Mouse (Mus musculus) stomach, embryonic 15.5 days (tissue): ENCODE results near the gene Dph6. TPM values are rescaled to one million over a fixed set of nuclear protein-coding genes. Genes with fewer than 3 reads are reported as not detected.
"Not testable (repeated sequence)": the region's sequence is repeated elsewhere in the genome, so short reads cannot be mapped to it uniquely, and the experiment has no call there.

ENCODE experiments used
- ATAC-seq: fragments of 200-750 bp; cut with Nextera tagmentation; 2 replicates; pipeline ENCODE4 v1.8.0; 2017; ENCODE audit warnings: low read depth, moderate number of reproducible peaks, moderate TSS enrichment; ENCODE audit not compliant: insufficient read depth, low FRiP score
- H3K27ac ChIP-seq: fragments of 300-500 bp; sonication (generic); 2 replicates; pipeline ENCODE4 v1.5.1; 2015; ENCODE audit warnings: mild to moderate bottlenecking, inconsistent platforms
- H3K27me3 ChIP-seq: fragments of 300-500 bp; sonication (generic); replicated peaks from 2 replicates; pipeline ENCODE4 v1.6.1; 2015; ENCODE audit warnings: inconsistent platforms
- H3K36me3 ChIP-seq: fragments of 300-500 bp; sonication (generic); 2 replicates; pipeline ENCODE4 v1.6.1; 2015; ENCODE audit warnings: inconsistent platforms
- H3K4me1 ChIP-seq: fragments of 300-500 bp; sonication (generic); 2 replicates; pipeline ENCODE4 v1.6.1; 2015; ENCODE audit warnings: inconsistent platforms
- H3K4me2 ChIP-seq: fragments of 300-500 bp; sonication (generic); 2 replicates; pipeline ENCODE4 v1.6.1; 2015; ENCODE audit warnings: mild to moderate bottlenecking, inconsistent platforms
- H3K4me3 ChIP-seq: fragments of 300-500 bp; sonication (generic); replicated peaks from 2 replicates; pipeline ENCODE4 v1.5.1; 2015; ENCODE audit warnings: inconsistent platforms
- H3K9ac ChIP-seq: fragments of 300-500 bp; sonication (generic); 2 replicates; pipeline ENCODE4 v1.6.1; 2015; ENCODE audit warnings: inconsistent platforms
- H3K9me3 ChIP-seq: fragments of 300-500 bp; sonication (generic); 2 replicates; pipeline ENCODE4 v1.6.1; 2016; ENCODE audit warnings: inconsistent platforms
- WGBS: fragments of 180-500 bp; shearing (Covaris S2); methylation state at CpG from one replicate; pipeline ENCODE4 v1.1.7; 2015; 5-methylcytosine and 5-hydroxymethylcytosine counted together
- polyA plus RNA-seq: library from polyadenylated mRNA; unstranded; fragments of >200 nt; fragmentation: Nextera tagmentation; extraction: Ambion mirVana; gene quantifications from 2 replicates; pipeline ENCODE4 v1.2.1, GENCODE M21; 2015

The Dph6 gene
- polyA plus RNA-seq, 1 experiment from 2014 or later, result 24.2 TPM

DNA sequence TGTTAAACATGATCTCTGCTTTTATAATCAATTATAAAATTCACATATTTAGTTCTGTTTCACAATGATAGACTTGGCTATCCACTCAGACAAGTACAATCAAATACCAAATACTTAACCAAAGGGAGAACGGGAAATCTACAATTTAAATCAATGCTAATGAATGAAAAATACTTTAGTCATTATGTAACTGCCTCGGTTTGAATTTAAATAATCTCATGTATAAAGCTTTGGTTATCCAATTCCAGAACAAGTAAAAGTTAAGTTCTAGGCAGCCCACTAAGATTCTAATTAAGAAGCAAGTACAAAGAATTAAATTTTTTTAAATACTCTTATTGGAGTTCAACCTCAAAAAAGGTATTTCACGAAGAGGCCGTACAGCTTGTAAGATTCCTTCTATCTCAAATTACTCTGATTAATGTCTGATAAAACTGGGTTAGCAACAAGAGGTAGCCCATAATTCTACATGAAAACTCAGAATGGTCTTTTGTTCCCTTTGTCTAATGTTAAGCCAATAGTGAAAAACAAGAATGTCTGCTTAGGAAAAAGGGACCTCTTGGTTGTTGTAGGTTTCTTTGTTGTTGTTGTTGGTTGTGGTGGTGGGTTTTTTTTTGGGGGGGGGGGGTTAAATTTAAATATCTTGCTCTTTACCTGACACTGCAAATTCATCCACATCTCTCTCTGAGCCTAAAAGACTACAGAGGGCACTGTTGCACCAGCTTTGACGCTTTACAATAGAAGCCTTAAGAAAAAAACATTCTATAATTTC lies 32.8 kb downstream of the Dph6 start:
- 39% methylated on average over 5 of the region's 5 CpGs for WGBS
- no peak overlapping the region for H3K4me2 ChIP-seq

DNA sequence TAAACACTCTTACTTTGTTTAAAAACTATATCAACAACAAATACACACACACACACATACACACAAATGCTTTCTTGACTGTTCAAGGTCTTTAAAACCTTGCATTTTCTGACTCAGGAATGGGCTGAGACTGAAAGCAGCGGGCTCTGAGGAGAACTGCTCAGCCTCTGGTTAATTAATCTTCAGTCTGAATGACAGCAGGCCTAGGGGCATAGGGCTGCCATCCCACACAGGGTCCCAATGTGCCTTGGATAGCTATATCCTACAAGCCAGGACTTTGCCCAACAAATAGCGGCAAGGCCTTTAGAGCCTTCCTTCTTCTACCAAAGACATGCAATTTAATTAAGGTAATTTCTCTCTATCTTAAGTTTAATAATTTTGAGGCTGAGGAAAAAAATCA lies 43.2 kb downstream of the Dph6 start:
- ATAC-seq, result no peak
- Histone ChIP-seq H3K27me3 (no peaks in the 10 kb centered on the region), H3K36me3 (no peaks in the 10 kb centered on the region), H3K9me3 (no peaks in the 10 kb centered on the region), H3K9ac (no peak overlapping the region), H3K4me3 (no peak overlapping the region), H3K4me2 (no peak overlapping the region), H3K27ac (no peak overlapping the region), H3K4me1 (no peaks in the 10 kb centered on the region; the same call in 1 of the 2 replicates)
- WGBS, result 71% methylated on average over 2 of the region's 2 CpGs

More for the DNA sequence above, 32.8 kb downstream of the Dph6 start:
- no peak overlapping the region for H3K27ac ChIP-seq
- no peak overlapping the region for H3K9ac ChIP-seq
- H3K27me3 ChIP-seq, result no peaks in the 10 kb centered on the region
- H3K4me1 ChIP-seq, result peaks cover 2% of the 10 kb centered on the region; the same call in 1 of the 2 replicates
- H3K9me3 ChIP-seq, result no peaks in the 10 kb centered on the region
- H3K36me3 ChIP-seq, result no peaks in the 10 kb centered on the region
- no peak overlapping the region for H3K4me3 ChIP-seq
- no peak for ATAC-seq

- Histone ChIP-seq H3K9me3 (no peaks in the 10 kb centered on the region), H3K4me1 (no peaks in the 10 kb centered on the region; the same call in 1 of the 2 replicates), H3K9ac (no peak overlapping the region), H3K27me3 (no peaks in the 10 kb centered on the region), H3K4me3 (no peak overlapping the region), H3K27ac (no peak overlapping the region), H3K4me2 (no peak overlapping the region), H3K36me3 (no peaks in the 10 kb centered on the region)
- no peak for ATAC-seq
- WGBS, result 17% methylated on average over 2 of the region's 2 CpGs
Measured at GRCm38 (mm10) chr2:114610110-114610509, 44.7 kb downstream of the Dph6 start.

DNA sequence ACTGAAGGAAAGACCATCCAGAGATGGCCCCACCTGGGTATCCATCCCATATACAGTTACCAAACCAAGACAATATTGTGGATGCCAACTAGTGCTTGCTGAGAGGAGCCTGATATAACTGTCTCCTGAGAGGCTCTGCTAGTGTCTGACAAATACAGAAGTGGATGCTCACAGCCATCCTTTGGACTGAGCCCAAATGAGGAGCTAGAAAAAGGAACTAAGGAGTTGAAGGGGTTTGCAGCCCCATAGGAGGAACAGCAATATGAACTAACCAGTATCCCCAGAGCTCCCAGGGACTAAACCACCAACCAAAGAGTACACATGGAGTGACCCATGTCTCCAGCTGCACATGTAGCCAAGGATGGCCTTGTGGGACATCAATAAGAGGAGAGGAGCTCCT lies 49.6 kb downstream of the Dph6 start:
- H3K36me3 ChIP-seq, H3K4me3 ChIP-seq, H3K27ac ChIP-seq, H3K9ac ChIP-seq, H3K27me3 ChIP-seq, ATAC-seq, H3K4me2 ChIP-seq, H3K4me1 ChIP-seq, H3K9me3 ChIP-seq: not testable (repeated sequence)

DNA sequence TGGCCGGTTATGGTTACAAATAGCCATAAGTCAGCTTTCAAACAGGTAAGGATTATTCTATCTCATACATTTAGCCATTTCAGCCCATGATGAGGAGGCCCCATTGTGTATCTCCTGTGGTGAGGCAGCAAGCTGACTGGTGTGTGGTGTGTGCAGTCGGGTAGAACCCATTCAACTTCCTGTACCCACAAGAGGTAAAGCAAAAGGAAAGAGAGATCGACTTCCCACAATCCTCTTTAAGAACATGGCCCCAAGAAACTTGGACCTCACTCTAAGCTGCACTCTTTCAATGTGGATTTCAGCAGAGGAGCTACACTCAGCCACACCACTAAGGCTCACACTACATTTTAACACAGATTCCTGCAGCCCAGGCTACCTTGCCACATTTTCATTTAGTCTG lies 53.6 kb downstream of the Dph6 start:
- Histone ChIP-seq H3K4me2 (no peak overlapping the region), H3K4me1 (no peaks in the 10 kb centered on the region), H3K9me3 (no peaks in the 10 kb centered on the region), H3K4me3 (no peak overlapping the region), H3K27me3 (no peaks in the 10 kb centered on the region), H3K36me3 (no peaks in the 10 kb centered on the region), H3K27ac (no peak overlapping the region), H3K9ac (no peak overlapping the region)
- no peak for ATAC-seq
- 87% methylated on average over 3 of the region's 3 CpGs for whole genome bisulfite sequencing

DNA sequence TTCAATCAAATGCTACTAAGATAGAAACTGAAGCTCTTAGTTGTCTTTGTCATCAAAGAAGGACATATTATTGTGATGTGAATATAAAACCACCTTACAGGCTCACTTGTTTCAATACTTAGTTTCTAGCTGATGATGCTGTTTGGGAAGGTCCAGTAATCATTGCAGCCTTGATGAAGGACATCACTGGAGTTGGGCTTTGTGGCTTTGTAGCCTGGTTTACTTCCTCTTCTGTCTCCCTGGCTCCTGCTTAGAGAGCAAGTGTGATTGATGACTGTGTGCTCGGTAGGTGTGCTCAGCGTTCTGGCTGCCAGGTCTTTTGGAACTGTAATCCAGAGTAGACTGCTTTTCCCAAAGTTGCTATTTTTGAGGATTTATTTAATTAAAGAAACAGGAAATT lies 55.0 kb downstream of the Dph6 start:
- H3K4me3 ChIP-seq, result no peak overlapping the region
- 25% methylated on average over 2 of the region's 2 CpGs for whole genome bisulfite sequencing
- H3K9ac ChIP-seq, result no peak overlapping the region
- no peak for ATAC-seq
- H3K4me1 ChIP-seq, result no peaks in the 10 kb centered on the region
- no peaks in the 10 kb centered on the region for H3K27me3 ChIP-seq
- no peak overlapping the region for H3K27ac ChIP-seq
- no peaks in the 10 kb centered on the region for H3K9me3 ChIP-seq
- no peaks in the 10 kb centered on the region for H3K36me3 ChIP-seq
- H3K4me2 ChIP-seq, result no peak overlapping the region

GRCm38 (mm10) chr2:114593393-114593792 lies 61.4 kb downstream of the Dph6 start:
- Histone ChIP-seq H3K4me2 (no peak overlapping the region), H3K4me1 (no peaks in the 10 kb centered on the region), H3K27me3 (no peaks in the 10 kb centered on the region), H3K9ac (no peak overlapping the region), H3K4me3 (no peak overlapping the region), H3K9me3 (no peaks in the 10 kb centered on the region), H3K36me3 (no peaks in the 10 kb centered on the region), H3K27ac (no peak overlapping the region)
- no peak for ATAC-seq
- WGBS, result 90% methylated on average over 5 of the region's 5 CpGs

DNA sequence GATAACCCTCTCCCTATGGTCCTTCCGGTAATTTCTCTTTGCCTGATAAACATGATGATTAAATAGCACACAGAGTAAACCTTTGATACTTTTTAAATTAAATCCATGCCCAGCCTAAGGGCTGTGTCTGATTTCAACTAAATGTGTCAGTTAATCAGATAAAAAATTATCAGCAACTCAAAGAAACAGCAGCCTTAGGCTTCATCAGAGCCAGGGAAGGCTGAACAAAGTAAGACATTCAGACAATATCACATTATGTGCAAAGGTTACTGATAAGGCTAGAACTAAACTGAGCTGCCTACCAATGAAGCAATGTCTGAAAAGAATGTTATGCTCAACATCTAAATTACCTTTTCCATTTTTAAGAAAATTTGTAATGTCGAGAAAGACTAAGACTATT lies 74.0 kb downstream of the Dph6 start:
- no peaks in the 10 kb centered on the region for H3K9me3 ChIP-seq
- H3K9ac ChIP-seq, result no peak overlapping the region
- no peak overlapping the region for H3K4me3 ChIP-seq
- WGBS, result 65% methylated on average over 2 of the region's 2 CpGs
- no peaks in the 10 kb centered on the region for H3K27me3 ChIP-seq
- ATAC-seq, result no peak
- H3K27ac ChIP-seq, result no peak overlapping the region
- no peaks in the 10 kb centered on the region for H3K36me3 ChIP-seq
- H3K4me2 ChIP-seq, result no peak overlapping the region
- no peaks in the 10 kb centered on the region for H3K4me1 ChIP-seq

- 81% methylated on average over 2 of the region's 2 CpGs for WGBS
- Histone ChIP-seq H3K9me3 (no peaks in the 10 kb centered on the region), H3K4me1 (no peaks in the 10 kb centered on the region), H3K27ac (no peak overlapping the region), H3K27me3 (no peaks in the 10 kb centered on the region), H3K4me3 (no peak overlapping the region), H3K36me3 (no peaks in the 10 kb centered on the region), H3K9ac (no peak overlapping the region), H3K4me2 (no peak overlapping the region)
- ATAC-seq, result no peak
Measured at GRCm38 (mm10) chr2:114543000-114543622, 111.7 kb downstream of the Dph6 start.

GRCm38 (mm10) chr2:114542325-114542724 lies 112.4 kb downstream of the Dph6 start:
- no peak overlapping the region for H3K4me3 ChIP-seq
- no peak overlapping the region for H3K9ac ChIP-seq
- no peaks in the 10 kb centered on the region for H3K36me3 ChIP-seq
- 77% methylated on average over 2 of the region's 2 CpGs for WGBS
- no peaks in the 10 kb centered on the region for H3K4me1 ChIP-seq
- no peak overlapping the region for H3K4me2 ChIP-seq
- H3K9me3 ChIP-seq, result no peaks in the 10 kb centered on the region
- no peaks in the 10 kb centered on the region for H3K27me3 ChIP-seq
- no peak for ATAC-seq
- no peak overlapping the region for H3K27ac ChIP-seq

GRCm38 (mm10) chr2:114540416-114540815 lies 114.3 kb downstream of the Dph6 start:
- Histone ChIP-seq H3K9ac (no peak overlapping the region), H3K27ac (no peak overlapping the region), H3K36me3 (no peaks in the 10 kb centered on the region), H3K4me1 (no peaks in the 10 kb centered on the region), H3K4me2 (no peak overlapping the region), H3K27me3 (no peaks in the 10 kb centered on the region), H3K9me3 (no peaks in the 10 kb centered on the region), H3K4me3 (no peak overlapping the region)
- WGBS, result 80% methylated on average over 6 of the region's 6 CpGs
- ATAC-seq, result no peak

DNA sequence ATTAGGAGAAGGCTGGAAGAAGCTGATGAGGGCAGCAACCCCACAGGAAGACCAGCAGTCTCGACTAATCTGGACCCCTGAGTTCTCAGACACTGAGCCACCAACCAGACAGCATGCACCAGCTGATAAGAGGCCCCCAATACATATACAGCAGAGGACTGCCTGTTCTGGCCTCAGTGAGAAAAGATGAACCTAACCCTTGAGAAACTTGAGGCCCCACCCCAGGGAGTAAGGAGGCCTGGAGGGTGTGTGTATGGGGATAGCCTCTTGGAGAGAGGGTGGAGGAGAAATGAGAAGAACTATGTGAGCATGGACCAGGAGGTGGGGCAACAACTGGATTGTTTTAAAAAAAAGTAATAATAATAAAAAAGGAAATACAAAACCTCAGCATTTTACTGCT lies 118.7 kb downstream of the Dph6 start:
- Histone ChIP-seq H3K4me1 (no peaks in the 10 kb centered on the region), H3K9ac (no peak overlapping the region), H3K27me3 (no peaks in the 10 kb centered on the region), H3K36me3 (no peaks in the 10 kb centered on the region), H3K4me3 (no peak overlapping the region), H3K9me3 (no peaks in the 10 kb centered on the region), H3K27ac (no peak overlapping the region), H3K4me2 (no peak overlapping the region)
- no peak for ATAC-seq
- WGBS, result 48% methylated on average over 1 of the region's 1 CpGs
